Mouse (Mus musculus) kidney, adult 2 months (tissue): ENCODE results near the gene Pde3a.

Experiments
- CTCF ChIP-seq: fragments of 200-500 bp; conservative IDR thresholded peaks from 2 replicates; pipeline ENCODE4 v1.5.1; 2011; ENCODE audit warnings: low read depth, mild to moderate bottlenecking, control low read depth, low read length, moderate library complexity, mixed read lengths; ENCODE audit not compliant: insufficient read depth, insufficient read length
- POLR2A ChIP-seq: fragments of 200-500 bp; IDR thresholded peaks from one replicate; pipeline ENCODE4 v1.6.1; 2011; ENCODE audit warnings: low read depth, low read length, control low read depth

- TF ChIP-seq CTCF (no peak), POLR2A (no peak)
Measured at GRCm38 (mm10) chr6:141208283-141208872, 40.7 kb upstream of the Pde3a start.
